Mouse (Mus musculus) embryonic fibroblast, embryonic 13.5 days (primary cell): Measurements from ENCODE around the gene Rassf7.

Experiments used
- CTCF ChIP-seq: IDR thresholded peaks from 2 replicates; pipeline ENCODE4 v1.5.1; 2011; ENCODE audit warnings: mild to moderate bottlenecking, control low read depth, low read length, moderate library complexity, borderline replicate concordance; ENCODE audit not compliant: insufficient read depth
- POLR2A ChIP-seq: IDR thresholded peaks from 2 replicates; pipeline ENCODE4 v1.6.1; 2011; ENCODE audit warnings: low read depth, mild to moderate bottlenecking, control low read depth, low read length, moderate library complexity

- TF ChIP-seq CTCF (no peak), POLR2A (no peak)
These were observed 14.9 kb downstream of the Rassf7 start for GRCm38 (mm10) chr7:141230570-141230969.
